Mouse (Mus musculus) heart, embryonic 16.5 days (tissue): ENCODE results near the gene Fxr2. TPM values are rescaled to one million over a fixed set of nuclear protein-coding genes. Genes with fewer than 3 reads are reported as not detected.
A peak's percentile ranks its signal among the peaks of the same experiment; 100 is the strongest.

Experiments used
- ATAC-seq: fragments of 200-750 bp; cut with Nextera tagmentation; replicated peaks from 2 replicates; pipeline ENCODE4 v1.8.0; 2017; ENCODE audit warnings: moderate number of reproducible peaks; ENCODE audit not compliant: insufficient read depth, low FRiP score; ENCODE audit errors: extremely low read depth
- H3K27ac ChIP-seq: fragments of 300-500 bp; sonication (generic); 2 replicates; pipeline ENCODE4 v1.5.1; 2014; ENCODE audit warnings: mild to moderate bottlenecking, low read length, control low read depth, moderate library complexity
- H3K27me3 ChIP-seq: fragments of 300-500 bp; sonication (generic); 2 replicates; pipeline ENCODE4 v1.6.1; 2014; ENCODE audit warnings: low read length, mixed read lengths; ENCODE audit not compliant: control insufficient read depth, insufficient read depth
- H3K36me3 ChIP-seq: fragments of 300-500 bp; sonication (generic); 2 replicates; pipeline ENCODE4 v1.6.1; 2014; ENCODE audit not compliant: control insufficient read depth, insufficient read depth
- H3K4me1 ChIP-seq: fragments of 300-500 bp; sonication (generic); 2 replicates; pipeline ENCODE4 v1.6.1; 2014; ENCODE audit warnings: low read length, mixed read lengths; ENCODE audit not compliant: control insufficient read depth, insufficient read depth
- H3K4me2 ChIP-seq: fragments of 300-500 bp; sonication (generic); 2 replicates; pipeline ENCODE4 v1.6.1; 2014; ENCODE audit warnings: low read depth, mild to moderate bottlenecking, control low read depth, low read length
- H3K4me3 ChIP-seq: fragments of 300-500 bp; sonication (generic); 2 replicates; pipeline ENCODE4 v1.5.1; 2014; ENCODE audit warnings: mild to moderate bottlenecking, control low read depth, low read length
- H3K9ac ChIP-seq: fragments of 300-500 bp; sonication (generic); 2 replicates; pipeline ENCODE4 v1.6.1; 2014; ENCODE audit warnings: low read length, control low read depth
- H3K9me3 ChIP-seq: fragments of 300-500 bp; sonication (generic); replicated peaks from 2 replicates; pipeline ENCODE4 v1.6.1; 2016; ENCODE audit warnings: low read length; ENCODE audit not compliant: control insufficient read depth
- WGBS: fragments of 180-500 bp; shearing (Covaris S2); extraction: QIAGEN DNeasy Blood & Tissue Kit; methylation state at CpG from one replicate; pipeline ENCODE4 v1.1.7; 2014; 5-methylcytosine and 5-hydroxymethylcytosine counted together
- polyA plus RNA-seq: library from polyadenylated mRNA; unstranded; fragments of >200 nt; fragmentation: Nextera tagmentation; extraction: Ambion mirVana; gene quantifications from 2 replicates; pipeline ENCODE4 v1.2.1, GENCODE M21; 2015

Fxr2 gene
- 22.1 and 25.4 TPM in 2 replicates for polyA plus RNA-seq

- Histone ChIP-seq H3K4me2 (peak within 1 kb of the TSS; percentile 85), H3K9ac (peak within 1 kb of the TSS; percentile 97), H3K36me3 (peaks cover 3% of the 10 kb centered on the region; the same call in 1 of the 2 replicates), H3K9me3 (no peaks in the 10 kb centered on the region), H3K27me3 (no peaks in the 10 kb centered on the region), H3K27ac (peak within 1 kb of the TSS; percentile 96), H3K4me3 (peak within 1 kb of the TSS; percentile 95), H3K4me1 (peaks cover 22% of the 10 kb centered on the region)
- ATAC-seq: peak; percentile 98
- WGBS: 0% methylated on average over 49 of the region's 56 CpGs
Observed at GRCm38 (mm10) chr11:69632284-69633089, at the start of gene Fxr2. TSS of gene Fxr2 (plus strand) at chr11:69632990.

- H3K9me3 ChIP-seq: no peaks in the 10 kb centered on the region
- peaks cover 18% of the 10 kb centered on the region for H3K36me3 ChIP-seq
- no peak overlapping the region for H3K4me3 ChIP-seq
- no peak overlapping the region for H3K4me2 ChIP-seq
- 82% methylated on average over 7 of the region's 7 CpGs for WGBS
- H3K9ac ChIP-seq: no peak overlapping the region
- peaks cover 9% of the 10 kb centered on the region for H3K4me1 ChIP-seq
- no peak for ATAC-seq
- H3K27ac ChIP-seq: no peak overlapping the region
- no peaks in the 10 kb centered on the region for H3K27me3 ChIP-seq
Observed at GRCm38 (mm10) chr11:69584008-69584407, 48.8 kb upstream of the Fxr2 start.

- Histone ChIP-seq H3K27ac (no peak overlapping the region), H3K27me3 (no peaks in the 10 kb centered on the region), H3K9me3 (no peaks in the 10 kb centered on the region), H3K9ac (no peak overlapping the region), H3K4me1 (peaks cover 7% of the 10 kb centered on the region), H3K4me2 (no peak overlapping the region), H3K36me3 (peaks cover 28% of the 10 kb centered on the region), H3K4me3 (no peak overlapping the region)
- 95% methylated on average over 13 of the region's 13 CpGs for WGBS
- ATAC-seq: no peak
Observed at GRCm38 (mm10) chr11:69584937-69585336, 47.9 kb upstream of the Fxr2 start.

DNA sequence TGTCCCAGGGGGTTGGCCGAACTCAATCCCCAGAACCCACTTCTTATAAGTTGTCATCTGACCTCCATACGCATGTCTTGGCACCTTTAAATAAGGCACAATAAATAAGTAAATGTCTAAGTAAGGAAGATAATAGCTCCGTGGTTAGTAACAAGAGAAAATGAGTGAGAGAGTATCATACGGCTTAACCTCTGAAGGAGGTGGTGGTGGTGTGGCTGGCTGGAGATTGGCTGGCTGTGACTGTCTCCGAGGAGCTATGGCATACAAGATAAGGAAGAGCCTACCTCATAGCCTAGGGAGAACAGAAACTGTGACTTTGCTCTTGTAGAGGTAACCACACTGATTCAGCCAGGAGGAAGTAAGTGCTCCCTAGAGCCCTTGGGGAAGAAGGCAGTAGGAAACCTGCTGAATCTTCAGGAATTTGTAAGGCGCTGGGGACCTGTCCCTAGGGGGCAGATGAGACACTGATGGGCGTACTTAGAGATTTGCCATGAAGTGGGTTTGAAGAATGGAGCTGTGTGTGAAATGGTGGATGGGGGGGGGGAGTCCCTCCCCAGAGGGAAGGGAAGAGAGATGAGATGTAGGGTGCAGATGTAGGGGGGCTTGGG is 47.0 kb upstream of the Fxr2 start:
- 65% methylated on average over 7 of the region's 7 CpGs for WGBS
- Histone ChIP-seq H3K4me1 (peaks cover 7% of the 10 kb centered on the region), H3K27me3 (no peaks in the 10 kb centered on the region), H3K4me3 (no peak overlapping the region), H3K9me3 (no peaks in the 10 kb centered on the region), H3K27ac (no peak overlapping the region), H3K36me3 (peaks cover 35% of the 10 kb centered on the region), H3K4me2 (no peak overlapping the region), H3K9ac (no peak overlapping the region)
- ATAC-seq: no peak

DNA sequence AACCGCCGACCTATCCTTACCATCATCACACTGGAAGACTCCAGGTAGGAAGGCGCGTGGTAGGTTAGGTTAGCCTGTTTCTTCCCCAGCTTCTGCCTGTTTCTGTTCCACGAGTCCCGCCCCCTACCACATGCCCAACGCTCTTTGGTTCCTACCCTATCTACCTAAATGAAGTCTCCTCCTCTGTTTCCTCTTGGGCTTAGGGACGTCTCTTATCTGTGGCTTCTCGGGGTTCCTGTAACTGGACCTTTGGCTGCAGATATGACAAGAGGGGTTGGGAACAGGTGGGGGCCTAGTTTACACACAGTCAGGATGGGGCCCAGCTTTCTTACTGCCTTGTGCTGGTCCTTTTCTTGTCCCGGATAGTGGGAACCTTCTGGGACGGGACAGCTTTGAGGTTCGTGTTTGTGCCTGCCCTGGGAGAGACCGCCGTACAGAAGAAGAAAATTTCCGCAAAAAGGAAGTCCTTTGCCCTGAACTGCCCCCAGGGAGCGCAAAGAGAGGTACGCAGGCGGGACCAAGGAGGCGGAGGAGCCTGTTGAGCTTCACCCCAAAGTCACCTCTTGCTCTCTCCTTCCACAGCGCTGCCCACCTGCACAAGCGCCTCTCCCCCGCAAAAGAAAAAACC is 43.5 kb upstream of the Fxr2 start:
- Histone ChIP-seq H3K4me2 (no peak overlapping the region), H3K27me3 (no peaks in the 10 kb centered on the region), H3K4me3 (no peak overlapping the region), H3K36me3 (peaks cover 43% of the 10 kb centered on the region), H3K9me3 (no peaks in the 10 kb centered on the region), H3K4me1 (no peaks in the 10 kb centered on the region), H3K27ac (no peak overlapping the region), H3K9ac (no peak overlapping the region)
- ATAC-seq: no peak
- 85% methylated on average over 22 of the region's 22 CpGs for WGBS

- ATAC-seq: no peak
- H3K27ac ChIP-seq: no peak overlapping the region
- H3K9me3 ChIP-seq: no peaks in the 10 kb centered on the region
- H3K4me1 ChIP-seq: no peaks in the 10 kb centered on the region
- H3K9ac ChIP-seq: no peak overlapping the region
- no peaks in the 10 kb centered on the region for H3K27me3 ChIP-seq
- H3K4me3 ChIP-seq: no peak overlapping the region
- peaks cover 46% of the 10 kb centered on the region for H3K36me3 ChIP-seq
- no peak overlapping the region for H3K4me2 ChIP-seq
- 88% methylated on average over 8 of the region's 8 CpGs for WGBS
Observed at GRCm38 (mm10) chr11:69590622-69591021, 42.2 kb upstream of the Fxr2 start.

DNA sequence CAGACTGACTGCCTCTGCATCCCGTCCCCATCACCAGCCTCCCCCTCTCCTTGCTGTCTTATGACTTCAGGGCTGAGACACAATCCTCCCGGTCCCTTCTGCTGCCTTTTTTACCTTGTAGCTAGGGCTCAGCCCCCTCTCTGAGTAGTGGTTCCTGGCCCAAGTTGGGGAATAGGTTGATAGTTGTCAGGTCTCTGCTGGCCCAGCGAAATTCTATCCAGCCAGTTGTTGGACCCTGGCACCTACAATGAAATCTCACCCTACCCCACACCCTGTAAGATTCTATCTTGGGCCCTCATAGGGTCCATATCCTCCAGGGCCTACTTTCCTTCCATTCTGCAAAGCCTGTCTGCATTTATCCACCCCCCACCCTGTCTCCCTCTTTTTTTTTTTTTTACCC is 41.4 kb upstream of the Fxr2 start:
- no peaks in the 10 kb centered on the region for H3K27me3 ChIP-seq
- H3K9me3 ChIP-seq: no peaks in the 10 kb centered on the region
- peaks cover 46% of the 10 kb centered on the region for H3K36me3 ChIP-seq
- no peak overlapping the region for H3K27ac ChIP-seq
- no peak for ATAC-seq
- H3K4me1 ChIP-seq: no peaks in the 10 kb centered on the region
- H3K9ac ChIP-seq: no peak overlapping the region
- WGBS: 88% methylated on average over 3 of the region's 3 CpGs
- H3K4me2 ChIP-seq: no peak overlapping the region
- H3K4me3 ChIP-seq: no peak overlapping the region

DNA sequence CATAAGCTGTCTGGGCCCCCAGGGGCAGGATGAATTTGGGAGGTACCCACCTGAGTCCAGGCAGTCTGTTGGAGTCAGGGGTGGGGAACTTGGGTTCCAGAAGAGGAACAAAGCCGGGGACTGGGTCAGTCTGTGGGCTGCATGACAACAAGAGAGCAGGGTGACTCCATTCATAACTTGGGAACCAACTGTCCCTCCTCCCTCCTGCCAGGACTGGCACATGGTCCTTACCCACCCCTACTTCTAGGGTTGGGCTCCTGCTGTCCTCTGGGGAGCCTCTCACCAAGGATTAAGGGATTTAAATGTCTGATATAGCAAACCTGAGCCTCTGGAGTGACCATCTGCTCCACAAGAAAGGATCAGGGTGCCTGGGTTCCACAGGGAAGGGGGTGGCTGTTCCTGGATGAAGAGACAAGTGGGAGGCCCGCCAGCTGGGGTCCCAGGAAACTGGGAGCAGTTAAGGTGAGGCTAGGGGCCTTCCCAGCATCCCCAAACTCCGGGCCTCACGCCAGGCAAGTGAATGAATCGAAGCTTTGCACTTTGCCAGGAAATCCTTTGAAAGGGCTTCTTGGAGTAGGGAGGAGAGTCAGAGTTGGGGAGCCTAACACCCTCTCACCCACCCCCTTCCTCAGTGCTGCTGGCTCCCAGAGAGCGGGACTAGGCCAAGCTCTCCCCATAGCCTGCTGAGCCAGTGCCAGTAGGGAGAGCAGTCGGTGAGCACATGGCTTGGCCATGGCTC is 40.7 kb upstream of the Fxr2 start:
- Histone ChIP-seq H3K4me3 (no peak overlapping the region), H3K36me3 (peaks cover 46% of the 10 kb centered on the region), H3K9me3 (no peaks in the 10 kb centered on the region), H3K27ac (no peak overlapping the region), H3K4me2 (no peak overlapping the region), H3K9ac (no peak overlapping the region), H3K27me3 (no peaks in the 10 kb centered on the region), H3K4me1 (no peaks in the 10 kb centered on the region)
- ATAC-seq: no peak
- 65% methylated on average over 7 of the region's 7 CpGs for WGBS
